ENCODE assay signal across 15 mouse cellular contexts in genomic region chr8:10526616-10527015, GRCm38 (mm10).
DNase-seq lines count a peak whose midpoint lies in the region; TF ChIP-seq lines count a peak whose summit lies in the region.
"Had no signal": no experiment of that assay in that cellular context is flagged by ENCODE, and none has a peak within 500 bp of the region (broad histone marks: within the 10 kb centered on the region; RNA-seq: fewer than 3 reads in every experiment).

No protein-coding gene starts in this region.

- peak; percentile 55 to 85 for DNase-seq in layer of hippocampus, adult 18-20 months (ENCODE audit: low spot score in 2 of 2)
- no peak for DNase-seq in layer of hippocampus, postnatal 10 days (ENCODE audit: low spot score in 2 of 2)
- DNase-seq in thymus, postnatal 0 days (ENCODE audit: low spot score): peak; percentile 5
- no peak for DNase-seq in thymus, postnatal 10 days (ENCODE audit: low spot score in 2 of 2)
- peak; percentile 20 for DNase-seq in embryo, embryonic 11 days
- no peak for DNase-seq in urinary bladder, adult 2 months (ENCODE audit: low spot score)
- no peak for DNase-seq in gastrocnemius, adult 2 months
- DNase-seq: adrenal gland, postnatal 25 days; cerebellum, adult 11-12 months; gastrocnemius, postnatal 14 days; kidney, adult 9 months; lung, adult 2 months had no signal

- no peak for TF ChIP-seq CTCF in gastrocnemius, adult 2 months (IDR thresholded peaks at IDR 0.05)

- H3K4me3 ChIP-seq in gastrocnemius, adult 2 months: no peak overlapping the region
- H3K4me3 ChIP-seq: heart, embryonic 12.5 days; limb, embryonic 15.5 days; neural tube, embryonic 15.5 days had no signal

- H3K27ac ChIP-seq in gastrocnemius, adult 2 months: no peak overlapping the region
- H3K27ac ChIP-seq: limb, embryonic 15.5 days had no signal

- intact Hi-C loops in gastrocnemius, adult 2 months (cut with DNase I): no loop called here

Comparison
In these comparisons a context has a peak if more than half of its experiments do, and no peak if none do; other contexts are left out.
1. DNase-seq: peak in layer of hippocampus, adult 18-20 months (2 of 2), thymus, postnatal 0 days (single experiment) and embryo, embryonic 11 days (single experiment); none in layer of hippocampus, postnatal 10 days (0 of 2), thymus, postnatal 10 days (0 of 2), urinary bladder, adult 2 months (single experiment) and gastrocnemius, adult 2 months (single experiment).